Mouse (Mus musculus) adrenal gland, postnatal 4 days (tissue): ENCODE measurements around the gene Dbt. TPM values are rescaled to one million over a fixed set of nuclear protein-coding genes. Genes with fewer than 3 reads are reported as not detected.
A peak's percentile ranks its signal among the peaks of the same experiment; 100 is the strongest.
"Not testable (repeated sequence)": the region's sequence is repeated elsewhere in the genome, so short reads cannot be mapped to it uniquely, and the experiment has no call there.

Experiments used
- DNase-seq, 2 experiments: peaks; one replicate each; pipeline ENCODE4 v3.0.0; 2021 to 2022; ENCODE audit warnings: low spot score in 2 of 2, mixed read lengths in 2 of 2
- total RNA-seq, 2 experiments: library from RNA; stranded (reverse); gene quantifications; 2 replicates each; pipeline ENCODE4 v1.2.3; 2021

The Dbt gene
- total RNA-seq, 2 experiments from 2014 or later = 48.8 to 57.3 TPM

DNA sequence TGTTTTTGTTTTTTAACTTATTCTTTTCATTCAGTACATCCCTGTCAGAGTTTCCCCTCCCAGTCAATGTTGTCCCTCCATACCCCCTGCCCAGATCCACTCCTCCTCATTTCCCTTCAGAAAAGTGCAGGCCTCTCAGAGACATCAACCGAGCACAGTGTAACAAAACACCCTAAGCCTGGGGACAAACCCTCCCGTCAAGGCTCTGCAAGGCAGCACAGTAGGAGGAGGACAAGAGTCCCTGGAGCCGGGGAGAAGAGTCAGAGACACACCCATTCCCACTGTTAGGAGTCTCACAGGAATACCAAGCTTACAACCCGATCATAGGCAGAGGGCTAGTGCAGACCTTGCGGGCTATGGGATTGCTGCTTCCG lies 24.3 kb downstream of the Dbt start:
- DNase-seq = no peak

DNA sequence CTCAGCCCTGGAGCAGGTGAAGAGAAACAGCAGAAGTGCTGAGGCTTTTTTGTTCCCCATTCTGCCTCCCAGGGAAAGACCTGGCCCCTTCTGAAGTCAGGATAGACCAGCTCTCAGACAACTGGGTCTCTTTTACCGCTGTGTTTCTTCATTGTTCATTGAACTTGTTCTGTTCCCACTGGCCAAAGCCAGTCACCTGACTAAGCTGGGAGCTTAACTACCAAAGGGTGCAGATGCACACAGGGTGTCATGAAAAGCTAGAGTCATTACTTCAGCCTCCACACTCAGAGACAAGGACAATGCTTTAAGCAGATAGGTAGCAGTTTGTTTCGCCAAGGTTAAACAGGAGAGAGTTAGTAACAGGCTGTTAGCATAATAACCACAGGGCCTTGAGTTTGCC lies 29.2 kb downstream of the Dbt start:
- no peak for DNase-seq

DNA sequence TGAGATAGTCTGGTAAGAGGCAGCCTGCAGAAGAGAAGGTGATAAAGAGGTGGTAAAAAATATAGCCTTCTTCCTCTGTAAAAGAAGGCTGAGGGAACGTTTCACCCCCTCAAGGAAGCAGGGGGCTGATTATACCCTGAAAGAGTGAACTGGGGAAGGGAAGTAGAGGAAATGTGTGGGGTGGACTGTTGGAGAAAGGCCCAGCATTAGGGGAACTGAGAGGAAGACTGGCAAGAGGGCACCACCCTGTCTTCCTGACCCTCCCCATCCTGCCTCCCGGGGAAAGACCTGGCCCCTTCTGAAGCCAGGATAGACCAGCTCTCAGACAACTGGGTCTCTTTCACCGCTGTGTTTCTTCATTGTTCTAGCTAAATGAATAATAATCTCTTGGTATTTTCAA lies 29.7 kb downstream of the Dbt start:
- DNase-seq = no peak

DNA sequence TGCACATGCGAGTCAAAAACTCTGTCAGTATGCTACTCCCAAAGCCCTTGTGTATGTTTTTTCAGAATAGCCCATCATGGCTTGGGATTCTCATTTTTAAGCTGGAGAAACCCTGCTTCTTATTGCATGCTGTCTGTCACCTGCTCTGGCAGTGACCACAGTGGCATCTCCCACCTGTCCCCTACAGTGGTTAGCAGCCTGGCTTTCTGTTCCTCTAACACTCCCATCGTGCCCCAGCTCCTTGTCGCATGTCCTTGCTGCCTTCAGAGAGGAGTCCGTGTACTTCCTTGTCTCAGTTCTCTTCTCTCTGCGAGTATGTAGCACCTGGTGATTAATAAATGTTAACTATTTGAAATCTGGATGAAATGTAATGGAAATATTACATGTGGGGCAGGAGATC lies 34.6 kb downstream of the Dbt start:
- DNase-seq = no peak

DNA sequence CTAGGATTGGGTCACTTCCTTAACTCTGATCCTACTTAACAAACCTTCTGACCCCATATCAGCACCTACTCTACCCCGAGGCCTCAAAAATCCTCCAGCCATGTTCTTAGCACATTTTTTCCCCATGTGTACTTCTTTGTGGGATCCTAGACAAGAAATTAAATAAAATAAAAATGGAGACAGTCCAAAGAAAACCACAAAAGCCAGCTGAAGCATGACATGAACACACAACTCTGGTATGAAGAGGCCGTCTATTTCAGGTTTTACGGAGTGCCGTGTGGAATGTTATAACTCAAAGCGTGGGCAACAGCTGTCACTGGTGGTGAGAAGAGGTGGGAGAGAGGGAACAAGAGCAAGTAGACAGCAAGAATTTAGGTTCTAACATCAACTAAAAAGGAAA lies 38.5 kb downstream of the Dbt start:
- no peak for DNase-seq

DNA sequence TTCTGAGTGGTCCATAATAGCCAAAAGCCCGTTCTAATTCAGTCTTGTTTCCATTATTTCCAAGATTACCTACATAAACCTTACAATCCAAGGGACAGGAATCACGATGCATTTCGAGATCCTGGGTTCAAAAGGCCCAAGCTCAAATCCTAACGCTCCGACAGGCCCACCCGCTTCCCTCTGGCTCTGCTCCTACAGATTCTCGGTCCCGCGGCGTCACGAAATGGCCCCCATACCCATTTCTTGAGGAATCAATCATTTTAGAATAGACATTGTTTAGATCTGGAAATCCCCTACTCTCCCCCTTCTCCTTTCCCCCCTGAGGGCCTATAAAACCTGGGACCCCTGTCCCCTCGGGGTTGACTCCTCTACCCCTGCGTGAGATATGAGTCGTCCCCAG lies 48.4 kb downstream of the Dbt start:
- DNase-seq = not testable (repeated sequence)

DNA sequence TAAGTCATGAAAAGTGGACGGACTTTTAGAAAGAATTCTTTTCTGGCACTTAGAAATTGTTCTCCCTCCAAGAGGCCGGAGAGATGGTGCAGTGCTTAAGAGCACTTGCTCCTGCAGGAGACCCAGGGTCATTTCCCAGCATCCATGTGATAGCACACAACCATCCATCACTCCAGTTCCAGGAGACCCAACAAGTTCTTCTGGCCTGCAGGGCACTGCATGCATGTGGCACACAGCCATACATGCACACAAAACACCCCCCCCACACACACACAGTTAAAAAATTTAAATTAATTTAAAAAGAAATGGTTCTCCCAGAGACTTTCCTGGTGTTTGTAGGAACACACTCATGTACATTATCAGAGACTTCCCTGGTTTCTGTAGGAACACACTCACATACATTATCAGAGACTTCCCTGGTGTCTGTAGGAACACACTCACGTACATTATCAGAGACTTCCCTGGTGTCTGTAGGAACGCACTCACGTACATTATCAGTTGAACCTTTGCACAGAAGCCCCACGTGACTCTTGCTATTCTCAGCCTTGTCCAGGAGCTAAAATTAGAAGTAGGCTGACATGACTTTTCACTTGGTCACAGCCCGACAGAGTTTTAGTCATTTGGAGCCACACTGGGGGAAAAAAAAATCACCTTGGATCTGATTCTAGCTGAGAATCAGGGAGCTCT lies 49.7 kb downstream of the Dbt start, which contains the start of gene Lrrc39:
Gene Lrrc39 (plus strand): TSS at position 566 of the 687 bp plus-strand sequence.
- no peak for DNase-seq

DNA sequence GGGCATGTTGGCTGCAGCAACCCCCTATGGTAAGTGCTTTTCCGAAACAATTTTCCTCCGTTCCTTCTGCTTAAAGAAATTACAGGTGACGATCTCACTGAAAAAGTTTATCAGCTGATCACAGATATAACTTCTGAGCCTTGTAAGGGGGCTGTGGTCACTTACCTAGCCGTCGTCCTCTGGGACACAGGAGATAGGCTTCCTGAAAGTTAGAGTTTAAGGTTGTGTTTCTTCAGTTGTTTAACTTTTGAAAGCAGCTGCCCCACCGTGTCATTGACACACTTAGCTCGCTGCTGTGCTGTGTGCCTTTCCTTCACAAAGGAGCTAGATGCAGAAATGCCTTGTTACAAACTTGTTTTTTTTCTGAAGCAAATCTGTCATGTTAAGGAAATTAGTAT lies 50.2 kb downstream of the Dbt start:
- no peak for DNase-seq

DNA sequence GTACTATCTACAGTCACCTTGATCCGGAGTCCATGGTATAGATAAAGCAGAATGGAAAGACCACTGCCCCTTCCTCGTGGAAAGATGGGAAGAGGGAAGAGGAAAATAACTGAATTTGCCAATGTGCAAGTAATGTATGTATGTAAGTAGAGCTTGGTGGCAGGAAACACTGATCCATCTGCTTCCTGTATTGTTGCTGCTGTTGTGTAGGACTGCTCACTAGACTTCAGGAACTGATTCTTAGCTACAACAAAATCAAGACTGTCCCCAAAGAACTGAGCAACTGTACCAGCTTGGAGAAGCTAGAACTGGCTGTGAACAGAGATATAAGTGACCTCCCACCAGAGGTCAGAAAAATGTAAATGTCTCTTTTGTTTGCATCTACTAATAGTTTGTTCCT lies 57.8 kb downstream of the Dbt start:
- DNase-seq = no peak

DNA sequence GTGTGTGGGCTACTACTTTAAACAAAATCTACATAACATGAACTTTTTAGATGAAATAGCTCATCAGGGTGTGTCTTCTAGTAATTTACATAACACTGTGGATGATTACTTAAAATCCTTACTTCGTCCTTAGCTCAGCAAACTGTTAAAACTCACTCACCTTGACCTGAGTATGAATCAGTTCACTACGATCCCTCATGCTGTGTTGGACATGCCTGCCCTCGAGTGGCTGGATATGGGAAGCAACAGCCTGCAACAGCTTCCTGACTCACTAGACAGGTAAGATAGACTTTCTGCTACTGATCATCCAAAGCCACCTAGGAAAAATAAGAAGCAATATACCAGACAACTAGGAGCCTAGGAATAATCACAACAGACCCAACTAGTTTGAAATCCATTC lies 64.4 kb downstream of the Dbt start:
- DNase-seq = no peak

DNA sequence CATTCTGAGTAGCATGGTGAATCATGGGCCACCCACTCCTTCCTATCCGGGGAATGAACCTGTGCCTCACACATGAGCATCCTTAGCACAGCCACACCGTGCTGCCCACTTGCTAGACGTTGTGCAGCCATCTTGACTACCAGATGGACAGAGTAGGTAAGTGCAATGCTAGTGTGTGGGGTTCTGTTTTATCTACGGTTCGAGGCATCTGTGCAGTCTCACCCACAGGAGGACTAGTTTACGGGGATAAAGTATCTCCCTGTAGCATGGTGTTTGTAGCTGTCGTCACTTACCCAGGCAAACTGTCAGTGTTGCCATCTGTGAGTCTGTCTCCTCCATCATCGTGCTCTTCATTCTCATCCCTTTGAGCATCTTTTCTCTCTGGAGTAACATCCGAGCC lies 69.3 kb downstream of the Dbt start:
- no peak for DNase-seq

DNA sequence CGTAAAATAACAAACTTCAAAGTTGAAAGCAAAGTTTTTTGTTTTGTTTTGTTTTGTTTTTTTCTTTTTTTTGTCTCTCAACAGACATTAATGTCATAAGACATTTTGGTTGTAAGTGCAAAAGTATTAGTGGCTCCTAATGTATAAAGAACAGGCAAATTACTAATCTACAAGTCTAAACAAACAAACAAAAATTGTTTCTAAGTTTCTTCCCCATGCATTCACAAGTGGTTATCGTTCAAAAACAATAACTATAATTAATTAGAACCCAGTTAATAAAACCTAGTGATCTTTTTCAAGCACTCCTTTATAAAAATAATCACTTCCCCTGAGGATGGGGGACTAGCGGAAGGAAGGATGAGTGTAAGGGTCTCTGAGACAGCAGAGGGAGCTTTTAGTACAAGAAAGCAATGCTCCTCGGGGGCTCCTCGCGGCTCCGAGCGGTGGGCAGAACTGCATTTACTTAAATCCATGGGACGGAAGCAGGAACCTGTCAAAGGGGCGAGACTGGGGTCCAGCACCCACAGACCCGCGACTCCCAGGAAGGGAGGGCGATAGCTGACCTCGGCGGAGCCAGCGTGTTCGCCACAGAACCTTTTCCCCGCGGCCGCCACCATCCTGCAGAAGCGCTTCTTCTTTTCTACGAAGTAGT lies 81.3 kb downstream of the Dbt start:
- peak in 1 of 2 experiments; percentile 18 for DNase-seq

DNA sequence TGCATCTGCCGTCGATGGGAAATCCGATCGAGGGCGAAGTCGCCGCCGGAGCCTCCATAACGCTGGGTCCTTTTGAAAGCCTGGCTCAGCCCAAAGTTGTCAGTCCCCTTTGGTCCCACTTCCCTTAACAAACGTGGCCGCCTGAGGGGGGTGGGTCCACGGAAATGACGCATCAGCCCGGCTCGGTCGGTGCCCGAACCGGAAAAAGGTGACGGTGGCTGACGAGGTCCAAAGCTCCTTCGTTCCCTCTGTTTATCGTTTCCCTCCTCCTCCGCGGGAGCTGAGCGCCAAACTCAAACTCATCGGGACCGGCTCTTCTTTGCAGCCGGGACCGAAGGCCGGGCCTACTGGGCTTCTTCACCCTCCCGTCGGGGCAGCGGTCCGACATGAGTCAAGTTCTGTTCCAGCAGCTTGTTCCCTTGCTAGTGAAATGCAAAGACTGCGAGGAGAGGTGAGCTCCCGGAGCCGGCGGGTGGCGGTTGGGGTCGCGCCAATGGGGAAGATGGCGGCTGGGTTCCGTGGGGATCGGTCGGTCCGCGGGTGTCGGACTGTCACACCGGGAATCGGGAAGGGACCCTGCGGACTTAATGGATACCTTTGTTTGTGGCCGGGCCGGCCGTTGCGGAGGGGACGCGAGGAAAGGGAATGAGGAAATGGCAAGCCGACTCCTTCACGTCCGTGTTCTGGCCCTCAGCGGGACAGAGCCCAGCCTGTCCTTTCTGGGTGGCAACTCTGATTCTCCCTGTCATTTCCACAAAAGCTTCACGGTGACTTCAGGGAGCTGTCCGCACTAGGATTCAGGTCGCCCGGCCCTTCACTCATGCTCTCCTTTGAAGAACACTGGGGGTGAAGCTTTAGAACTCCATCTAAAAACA lies 82.1 kb downstream of the Dbt start, which contains the start of gene Sass6:
Gene Sass6 (plus strand): TSS at position 255 of the 875 bp plus-strand sequence.
- peak; percentile 96 for DNase-seq

DNA sequence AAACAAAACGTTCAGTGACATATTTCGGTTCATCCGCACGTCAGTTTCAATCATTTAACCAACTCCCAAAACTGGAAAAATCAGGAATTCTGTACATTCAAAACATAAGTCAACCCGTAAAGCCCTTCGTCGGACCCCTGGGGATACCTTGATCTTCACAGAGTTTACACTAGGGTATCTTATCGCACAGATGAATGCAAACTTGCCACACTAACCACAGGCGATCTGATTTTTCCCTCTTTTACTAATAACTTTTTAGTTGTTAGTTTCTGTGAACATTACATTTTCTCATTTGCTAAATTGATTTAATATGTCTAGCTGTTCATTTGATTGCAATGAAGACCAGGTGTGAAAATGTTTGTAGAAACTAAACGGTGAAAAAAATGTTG lies 82.7 kb downstream of the Dbt start:
- no peak for DNase-seq

Other genes starting within 250 kb of the Dbt start
- 10 to 100 TPM; 17.9 to 19.3 TPM for gene Cdc14a, start 89.0 kb upstream of the Dbt start, total RNA-seq
- 10 to 100 TPM; 44.0 to 44.6 TPM for gene Rtca, start 4.9 kb upstream of the Dbt start, total RNA-seq
- gene Lrrc39, start 49.9 kb downstream of the Dbt start, total RNA-seq = 1 to 10 TPM; 2.7 to 3.6 TPM
- 10 to 100 TPM in 1 of 2 experiments, 1 to 10 TPM in 1; 9.4 to 10.0 TPM for gene Sass6, start 81.9 kb downstream of the Dbt start, total RNA-seq
- 10 to 100 TPM; 19.5 to 23.2 TPM for gene Trmt13, start 101.5 kb downstream of the Dbt start, total RNA-seq
- 10 to 100 TPM; 54.5 to 58.8 TPM for gene Mfsd14a, start 149.6 kb downstream of the Dbt start, total RNA-seq
- gene Gm43191, start 168.2 kb downstream of the Dbt start, total RNA-seq = 1 to 10 TPM in 1 of 2 experiments, not detected in 1; 1.3 TPM
- 10 to 100 TPM; 30.9 to 32.5 TPM for gene Slc35a3, start 199.8 kb downstream of the Dbt start, total RNA-seq